ENCODE assay signal across 8 mouse cellular contexts in genomic region chr9:21224576-21225414, GRCm38 (mm10). TPM values are rescaled to one million over a fixed set of nuclear protein-coding genes. Genes with fewer than 3 reads are reported as not detected.
DNase-seq lines count a peak whose midpoint lies in the region; ATAC-seq lines count a peak whose summit lies in the region.

No protein-coding gene starts in this region.

- no peak overlapping the region for H3K9ac ChIP-seq in forebrain, embryonic 15.5 days (replicated peaks)

- peaks cover 9% of the 10 kb centered on the region; the same call in 1 of the 2 replicates for H3K36me3 ChIP-seq in forebrain, embryonic 15.5 days

- DNase-seq in heart, adult 18-20 months, result peak; percentile 58 to 61
- no peak for DNase-seq in heart, postnatal 25 days (ENCODE audit: low spot score)
- DNase-seq in adrenal gland, adult 8-10 months, result peak; percentile 64
- DNase-seq in kidney, adult 8-10 months, result peak; percentile 35 to 40
- DNase-seq in lung, postnatal 14 days, result peak; percentile 31
- no peak for DNase-seq in left cerebral cortex, adult 8-10 months (ENCODE audit: low spot score in 2 of 2)

- peak overlapping the region; percentile 3; the same call in 1 of the 2 replicates for H3K4me3 ChIP-seq in forebrain, embryonic 15.5 days

- H3K27ac ChIP-seq in forebrain, embryonic 15.5 days (replicated peaks), result no peak overlapping the region

- H3K9me3 ChIP-seq in forebrain, embryonic 15.5 days, result no peaks in the 10 kb centered on the region

- H3K27me3 ChIP-seq in forebrain, embryonic 15.5 days, result no peaks in the 10 kb centered on the region

- H3K4me2 ChIP-seq in forebrain, embryonic 15.5 days (replicated peaks), result peak overlapping the region; percentile 22

- 26% methylated on average over 26 of the region's 26 CpGs for WGBS in forebrain, embryonic 15.5 days

- ATAC-seq in forebrain, embryonic 15.5 days (replicated peaks), result no peak
- no peak for ATAC-seq in erythroid progenitor cell, adult 5-6 weeks (replicated peaks; ENCODE audit: low FRiP score, poor library complexity, severe bottlenecking)

- peaks cover 26% of the 10 kb centered on the region for H3K4me1 ChIP-seq in forebrain, embryonic 15.5 days

- intact Hi-C loops in heart, postnatal 25 days (cut with DNase I), result loop anchor here (2.0 kb wide), 1 partner anchor 186 kb away; the partner anchor contains the start of gene Qtrt1

RNA-seq across cellular contexts. Expression of gene Keap1, which starts 14.4 kb away (rescaled TPM):
- 10 to 100 TPM; 43.1 to 44.5 TPM for total RNA-seq in heart, adult 18-20 months (2021)
- total RNA-seq in heart, postnatal 25 days (2021), result 10 to 100 TPM; 35.9 to 42.2 TPM
- 10 to 100 TPM; 50.7 to 62.6 (median 57.4) TPM for total RNA-seq in adrenal gland, adult 8-10 months (2022)
- polyA plus RNA-seq in forebrain, embryonic 15.5 days (2015; fragmentation: Nextera tagmentation; extraction: Ambion mirVana), result 71.6 and 72.5 TPM in 2 replicates
- total RNA-seq in left cerebral cortex, adult 8-10 months (2022), result 10 to 100 TPM; 57.8 to 68.8 (median 59.9) TPM
- 13.8 and 25.2 TPM in 2 replicates for total RNA-seq in erythroid progenitor cell, adult 5-6 weeks (2015; ENCODE audit: low replicate concordance)
- 37.0 and 44.7 TPM in 2 replicates for total RNA-seq in erythroid progenitor cell, adult 5-6 weeks (2017; ENCODE audit: low replicate concordance)

RNA-seq across cellular contexts. Expression of gene S1pr5, which starts 23.4 kb away (rescaled TPM):
- 1 to 10 TPM in 1 of 2 experiments, under 1 TPM in 1; 0.89 to 1.5 TPM for total RNA-seq in heart, adult 18-20 months (2021)
- under 1 TPM; 0.70 to 0.78 TPM for total RNA-seq in heart, postnatal 25 days (2021)
- under 1 TPM; 0.27 to 0.75 (median 0.46) TPM for total RNA-seq in adrenal gland, adult 8-10 months (2022)
- 1.6 TPM in 2 replicates for polyA plus RNA-seq in forebrain, embryonic 15.5 days (2015; fragmentation: Nextera tagmentation; extraction: Ambion mirVana)
- total RNA-seq in left cerebral cortex, adult 8-10 months (2022), result 10 to 100 TPM; 14.8 to 20.5 (median 16.8) TPM
- total RNA-seq in erythroid progenitor cell, adult 5-6 weeks (2015; ENCODE audit: low replicate concordance), result 2.5 TPM in 1 of 2 replicates, not detected in the other
- total RNA-seq in erythroid progenitor cell, adult 5-6 weeks (2017; ENCODE audit: low replicate concordance), result 0.13 and 0.53 TPM in 2 replicates

RNA-seq across cellular contexts. Expression of gene Atg4d, which starts 40.3 kb away (rescaled TPM):
- 100 to 1,000 TPM in 1 of 2 experiments, 10 to 100 TPM in 1; 82.0 to 101 TPM for total RNA-seq in heart, adult 18-20 months (2021)
- 10 to 100 TPM; 94.7 to 96.1 TPM for total RNA-seq in heart, postnatal 25 days (2021)
- 10 to 100 TPM; 38.7 to 47.3 (median 40.8) TPM for total RNA-seq in adrenal gland, adult 8-10 months (2022)
- polyA plus RNA-seq in forebrain, embryonic 15.5 days (2015; fragmentation: Nextera tagmentation; extraction: Ambion mirVana), result 53.1 and 55.0 TPM in 2 replicates
- total RNA-seq in left cerebral cortex, adult 8-10 months (2022), result 10 to 100 TPM; 35.3 to 48.7 (median 39.7) TPM
- total RNA-seq in erythroid progenitor cell, adult 5-6 weeks (2015; ENCODE audit: low replicate concordance), result 49.4 and 49.5 TPM in 2 replicates
- total RNA-seq in erythroid progenitor cell, adult 5-6 weeks (2017; ENCODE audit: low replicate concordance), result 73.9 and 162 TPM in 2 replicates

RNA-seq across cellular contexts. Expression of gene Pde4a, which starts 59.3 kb away (rescaled TPM):
- 10 to 100 TPM; 52.5 to 59.1 TPM for total RNA-seq in heart, adult 18-20 months (2021)
- total RNA-seq in heart, postnatal 25 days (2021), result 10 to 100 TPM; 47.1 to 51.6 TPM
- total RNA-seq in adrenal gland, adult 8-10 months (2022), result 10 to 100 TPM in 2 of 4 experiments, 1 to 10 TPM in 2; 5.7 to 13.4 (median 9.8) TPM
- 23.7 and 25.9 TPM in 2 replicates for polyA plus RNA-seq in forebrain, embryonic 15.5 days (2015; fragmentation: Nextera tagmentation; extraction: Ambion mirVana)
- 10 to 100 TPM; 91.9 to 94.8 (median 93.7) TPM for total RNA-seq in left cerebral cortex, adult 8-10 months (2022)
- total RNA-seq in erythroid progenitor cell, adult 5-6 weeks (2015; ENCODE audit: low replicate concordance), result 4.6 TPM in 1 of 2 replicates, not detected in the other
- 0.15 and 0.39 TPM in 2 replicates for total RNA-seq in erythroid progenitor cell, adult 5-6 weeks (2017; ENCODE audit: low replicate concordance)

Comparison
In these comparisons a context has a peak if more than half of its experiments do, and no peak if none do; other contexts are left out.
1. DNase-seq: peak in heart, adult 18-20 months (2 of 2), adrenal gland, adult 8-10 months (single experiment), kidney, adult 8-10 months (2 of 2) and lung, postnatal 14 days (single experiment); none in heart, postnatal 25 days (single experiment) and left cerebral cortex, adult 8-10 months (0 of 2).
2. RNA of gene S1pr5, which starts 23.4 kb away (total RNA-seq): 14.8 to 20.5 TPM in left cerebral cortex, adult 8-10 months; 0.89 to 1.5 TPM in heart, adult 18-20 months, 0.70 to 0.78 TPM in heart, postnatal 25 days, 0.27 to 0.75 TPM in adrenal gland, adult 8-10 months and 0.13 to 2.5 TPM in erythroid progenitor cell, adult 5-6 weeks; every median in the first group is over 4 times any median in the second.